Mouse (Mus musculus): Measurements from ENCODE around the gene Tdrkh. TPM values are rescaled to one million over a fixed set of nuclear protein-coding genes. Genes with fewer than 3 reads are reported as not detected.

Tdrkh gene
- polyA plus RNA-seq, 1 experiment from 2014 or later, result 8.5 TPM

DNA sequence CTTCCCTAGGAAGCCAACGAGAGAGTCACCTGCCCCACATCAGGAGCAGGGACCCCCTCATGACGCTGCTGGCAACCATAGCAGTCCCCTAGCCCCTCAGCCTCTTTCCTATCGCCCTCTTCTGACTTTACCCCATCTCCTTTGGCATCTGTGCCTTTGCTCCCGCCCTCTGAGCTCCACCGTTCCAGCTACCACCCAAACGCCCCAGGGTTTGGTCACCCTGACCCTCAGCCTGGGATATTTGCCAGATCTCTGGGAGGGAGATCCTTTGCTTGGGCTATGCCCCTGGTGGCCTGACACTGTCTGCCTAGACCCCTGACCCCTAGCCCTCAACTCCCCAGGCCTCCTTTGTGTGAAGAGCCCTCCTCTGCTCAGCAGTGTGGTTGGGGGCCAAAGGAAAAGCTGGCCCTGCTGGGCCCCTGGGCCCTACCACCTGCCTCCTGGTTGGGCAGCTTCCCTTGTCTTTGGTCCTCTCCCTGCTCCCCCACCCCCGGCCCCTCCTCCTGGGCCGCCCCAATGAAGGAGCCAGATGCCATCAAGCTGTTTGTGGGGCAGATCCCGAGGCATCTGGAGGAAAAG is 65.6 kb downstream of the Tdrkh start:
- Histone ChIP-seq H3K4me3 (no peak overlapping the region), H3K4me2 (no peak overlapping the region; the same call in 1 of the 2 replicates)

DNA sequence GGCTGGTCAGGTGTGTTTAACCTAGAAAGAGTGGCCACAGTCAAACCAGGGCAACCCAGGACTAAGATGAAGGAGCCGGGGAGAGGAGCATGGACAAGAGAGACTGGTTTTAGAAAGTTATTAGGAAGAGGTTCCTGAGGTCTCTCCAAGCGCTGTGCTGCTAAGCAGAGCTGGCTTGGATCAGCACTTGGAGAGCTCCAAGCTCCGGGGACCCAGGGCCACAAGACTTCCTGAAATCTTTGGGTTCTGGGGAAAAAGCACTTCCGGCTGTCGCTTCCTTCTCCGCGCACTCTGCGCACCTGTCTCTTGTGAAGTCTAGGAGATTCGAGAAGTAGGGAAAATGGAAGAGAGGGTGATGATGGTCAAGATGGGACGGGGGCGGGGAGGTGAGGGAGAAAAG is 66.5 kb downstream of the Tdrkh start:
- H3K4me1 ChIP-seq (replicated peaks), result peaks cover 37% of the 10 kb centered on the region
- ATAC-seq (ENCODE audit: insufficient number of reproducible peaks, low FRiP score), result no peak
- peaks cover 35% of the 10 kb centered on the region for H3K27me3 ChIP-seq (replicated peaks)
- no peaks in the 10 kb centered on the region for H3K9me3 ChIP-seq (replicated peaks)
- WGBS, result 3% methylated on average over 11 of the region's 11 CpGs
- no peak overlapping the region for H3K9ac ChIP-seq
- 0 out of 2 replicates have a peak overlapping the region, but pooled peaks have one; percentile 10 for H3K4me3 ChIP-seq
- no peak overlapping the region for H3K27ac ChIP-seq (ENCODE audit: poor library complexity, severe bottlenecking)
- H3K4me2 ChIP-seq, result peak overlapping the region; percentile 56
- H3K36me3 ChIP-seq, result no peaks in the 10 kb centered on the region

More for the DNA sequence above, 65.6 kb downstream of the Tdrkh start:
- Histone ChIP-seq H3K9ac (no peak overlapping the region), H3K27me3 (replicated peaks) (peaks cover 35% of the 10 kb centered on the region), H3K27ac (ENCODE audit: poor library complexity, severe bottlenecking) (no peak overlapping the region), H3K9me3 (replicated peaks) (no peaks in the 10 kb centered on the region), H3K36me3 (no peaks in the 10 kb centered on the region), H3K4me1 (replicated peaks) (peaks cover 45% of the 10 kb centered on the region)
- ATAC-seq (ENCODE audit: insufficient number of reproducible peaks, low FRiP score), result no peak
- 16% methylated on average over 9 of the region's 9 CpGs for WGBS

DNA sequence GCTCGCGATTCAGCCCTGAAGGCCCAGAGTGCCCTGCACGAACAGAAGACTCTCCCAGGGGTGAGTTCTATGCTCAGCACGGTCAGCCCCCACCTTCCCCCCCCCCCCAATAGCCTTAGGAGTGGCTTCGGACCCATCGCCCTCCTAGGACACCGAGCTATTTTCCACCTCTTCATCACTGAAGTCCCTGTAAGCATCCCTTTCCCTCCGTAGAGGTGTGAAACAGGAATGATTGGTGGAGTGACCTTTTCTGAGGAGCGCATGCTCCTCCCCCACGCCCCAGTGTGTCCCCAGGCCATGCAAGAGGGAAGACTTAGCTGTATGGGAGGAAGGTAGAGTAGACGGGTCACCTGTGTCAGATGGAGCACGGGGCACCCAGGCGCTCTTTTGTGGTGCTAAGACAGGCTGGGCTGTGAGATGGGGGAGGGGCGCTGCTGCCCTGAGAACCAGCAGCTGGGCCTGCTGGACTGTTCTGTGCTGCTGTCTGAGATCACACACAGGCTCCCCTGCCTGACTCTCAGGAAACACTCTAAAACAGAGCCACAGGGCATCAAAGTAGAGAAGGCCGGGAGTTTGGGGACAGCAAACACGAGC is 67.3 kb downstream of the Tdrkh start, which contains the start of gene Riiad1:
Riiad1 (minus strand) TSS at position 51 of the 594 bp plus-strand sequence.
- Histone ChIP-seq H3K27ac (ENCODE audit: poor library complexity, severe bottlenecking) (no peak within 1 kb of the TSS), H3K4me1 (replicated peaks) (peaks cover 37% of the 10 kb centered on the region), H3K36me3 (no peaks in the 10 kb centered on the region), H3K4me3 (0 out of 2 replicates have a peak within 1 kb of the TSS, but pooled peaks have one; percentile 10), H3K4me2 (peak within 1 kb of the TSS; percentile 56), H3K9me3 (replicated peaks) (no peaks in the 10 kb centered on the region), H3K27me3 (replicated peaks) (peaks cover 35% of the 10 kb centered on the region), H3K9ac (no peak within 1 kb of the TSS)
- 11% methylated on average over 16 of the region's 16 CpGs for WGBS
- ATAC-seq (ENCODE audit: insufficient number of reproducible peaks, low FRiP score), result no peak

DNA sequence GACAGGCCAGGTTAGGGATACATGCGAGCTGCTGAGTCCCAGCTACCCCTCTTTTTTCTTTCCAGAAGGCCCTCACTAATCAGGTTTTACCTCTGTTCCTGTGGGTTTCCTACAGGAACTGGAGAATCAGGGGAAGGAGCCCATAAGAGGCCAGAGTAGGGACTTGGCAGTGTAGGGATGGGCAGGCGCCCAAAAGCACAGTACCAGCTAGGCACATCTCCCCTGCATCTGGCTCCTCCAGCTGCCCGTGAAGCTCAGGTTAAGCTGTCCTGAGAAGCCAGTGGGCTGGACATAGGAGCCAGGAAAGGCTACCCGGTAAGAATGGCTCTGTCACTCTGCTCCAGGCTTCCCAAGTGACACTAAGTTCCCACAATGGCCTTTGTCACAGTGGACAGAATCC is 68.4 kb downstream of the Tdrkh start:
- H3K27me3 ChIP-seq (replicated peaks), result peaks cover 35% of the 10 kb centered on the region
- 54% methylated on average over 4 of the region's 4 CpGs for WGBS

DNA sequence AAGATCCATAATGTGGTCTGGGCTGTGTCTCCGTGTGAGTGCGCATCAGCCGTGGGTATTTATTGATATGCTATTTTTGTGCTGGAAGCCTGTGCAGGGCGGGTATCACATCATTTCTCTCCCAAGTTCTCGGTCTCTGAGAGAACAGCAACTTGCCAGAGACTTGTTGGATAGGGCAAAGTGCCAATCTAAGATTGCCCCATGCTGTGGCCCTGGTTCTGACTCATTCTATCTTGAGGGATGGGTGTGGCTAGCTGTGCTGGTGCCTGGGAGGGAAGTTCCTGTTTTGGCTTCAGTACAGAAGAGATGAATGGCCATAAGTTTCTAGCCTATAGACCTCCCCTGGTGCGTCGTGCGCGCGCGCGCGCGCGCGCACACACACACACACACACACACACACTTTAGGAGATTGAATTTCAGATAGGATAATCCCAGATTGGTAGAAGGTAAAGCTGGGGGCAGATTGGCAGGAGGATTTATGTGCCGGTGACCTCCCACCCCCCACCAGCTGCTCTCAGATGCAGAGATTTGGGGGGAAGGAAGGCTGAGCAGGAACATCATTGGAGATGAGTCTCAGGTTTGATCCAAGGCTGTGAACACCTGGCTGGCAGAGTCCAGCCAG is 69.8 kb downstream of the Tdrkh start:
- no peaks in the 10 kb centered on the region for H3K9me3 ChIP-seq (replicated peaks)

More for the DNA sequence above, 68.4 kb downstream of the Tdrkh start:
- no peaks in the 10 kb centered on the region for H3K36me3 ChIP-seq
- H3K9me3 ChIP-seq (replicated peaks), result no peaks in the 10 kb centered on the region
- H3K4me2 ChIP-seq, result no peak overlapping the region
- H3K4me1 ChIP-seq (replicated peaks), result peaks cover 33% of the 10 kb centered on the region
- H3K27ac ChIP-seq (ENCODE audit: poor library complexity, severe bottlenecking), result no peak overlapping the region
- H3K9ac ChIP-seq, result no peak overlapping the region
- no peak for ATAC-seq (ENCODE audit: insufficient number of reproducible peaks, low FRiP score)
- H3K4me3 ChIP-seq, result no peak overlapping the region

DNA sequence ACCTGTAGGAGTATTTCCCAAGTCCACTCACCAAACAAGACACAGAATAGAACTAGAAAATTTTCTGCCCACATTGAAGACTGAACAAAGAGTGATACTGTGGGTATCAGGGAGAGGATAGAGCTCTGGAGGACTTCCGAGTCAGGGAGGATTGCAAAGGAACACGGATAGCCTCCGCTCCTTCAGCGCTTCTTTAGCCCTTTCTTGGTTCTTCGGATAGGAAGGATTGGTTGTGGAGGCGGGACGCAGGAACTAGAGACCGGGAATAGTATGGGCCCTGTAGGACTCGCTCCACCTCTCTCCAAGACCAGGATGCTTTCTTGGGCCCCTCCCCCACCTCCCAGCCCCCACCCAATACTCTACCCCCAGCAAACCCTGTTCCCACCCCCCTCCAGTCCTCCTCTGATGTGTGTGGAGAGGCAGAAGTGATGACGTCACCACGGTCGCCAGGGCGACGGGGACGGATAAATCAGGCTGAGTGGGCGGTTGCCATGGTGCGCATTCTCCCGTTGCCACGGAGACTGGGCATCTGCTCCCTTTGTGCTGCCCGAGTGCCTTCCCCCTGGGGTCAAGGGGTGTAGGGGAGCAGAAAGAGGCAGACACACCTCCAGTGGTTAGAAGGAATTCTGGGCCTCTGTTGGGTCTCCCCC is 70.8 kb downstream of the Tdrkh start:
- H3K9me3 ChIP-seq (replicated peaks), result no peaks in the 10 kb centered on the region
- peaks cover 25% of the 10 kb centered on the region for H3K27me3 ChIP-seq (replicated peaks)
- peaks cover 27% of the 10 kb centered on the region for H3K4me1 ChIP-seq (replicated peaks)
- no peak for ATAC-seq (ENCODE audit: insufficient number of reproducible peaks, low FRiP score)
- H3K4me2 ChIP-seq, result no peak overlapping the region
- no peak overlapping the region for H3K9ac ChIP-seq
- no peak overlapping the region for H3K27ac ChIP-seq (ENCODE audit: poor library complexity, severe bottlenecking)
- no peaks in the 10 kb centered on the region for H3K36me3 ChIP-seq
- 30% methylated on average over 20 of the region's 20 CpGs for WGBS
- no peak overlapping the region for H3K4me3 ChIP-seq

More for the DNA sequence above, 69.8 kb downstream of the Tdrkh start:
- peaks cover 35% of the 10 kb centered on the region for H3K27me3 ChIP-seq (replicated peaks)
- peaks cover 32% of the 10 kb centered on the region for H3K4me1 ChIP-seq (replicated peaks)
- no peak overlapping the region for H3K4me2 ChIP-seq
- H3K36me3 ChIP-seq, result no peaks in the 10 kb centered on the region
- H3K27ac ChIP-seq (ENCODE audit: poor library complexity, severe bottlenecking), result no peak overlapping the region
- no peak overlapping the region for H3K4me3 ChIP-seq
- WGBS, result 72% methylated on average over 17 of the region's 17 CpGs
- no peak overlapping the region for H3K9ac ChIP-seq
- no peak for ATAC-seq (ENCODE audit: insufficient number of reproducible peaks, low FRiP score)

Other genes with a start within 250 kb of the Tdrkh start
- gene Gm10696, start 235.1 kb upstream of the Tdrkh start, polyA plus RNA-seq (2016; fragmentation: Nextera tagmentation; extraction: Ambion mirVana), result not detected in 2 replicates
- not detected in 2 replicates for gene Gm5286, start 216.6 kb upstream of the Tdrkh start, polyA plus RNA-seq (2016; fragmentation: Nextera tagmentation; extraction: Ambion mirVana)
- gene Gm4778, start 149.2 kb upstream of the Tdrkh start, polyA plus RNA-seq (2016; fragmentation: Nextera tagmentation; extraction: Ambion mirVana), result not detected in 2 replicates
- gene Them4, start 103.2 kb upstream of the Tdrkh start, polyA plus RNA-seq (2016; fragmentation: Nextera tagmentation; extraction: Ambion mirVana), result 11.0 and 11.5 TPM in 2 replicates
- gene Them5, start 71.2 kb upstream of the Tdrkh start, polyA plus RNA-seq (2016; fragmentation: Nextera tagmentation; extraction: Ambion mirVana), result not detected in 2 replicates
- 0.66 and 0.90 TPM in 2 replicates for gene C2cd4d, start 50.8 kb upstream of the Tdrkh start, polyA plus RNA-seq (2016; fragmentation: Nextera tagmentation; extraction: Ambion mirVana)
- 0.92 and 1.5 TPM in 2 replicates for gene Rorc, start 40.5 kb upstream of the Tdrkh start, polyA plus RNA-seq (2016; fragmentation: Nextera tagmentation; extraction: Ambion mirVana)
- not detected in 2 replicates for gene Lingo4, start 14.8 kb upstream of the Tdrkh start, polyA plus RNA-seq (2016; fragmentation: Nextera tagmentation; extraction: Ambion mirVana)
- gene Mrpl9, start 30.0 kb downstream of the Tdrkh start, polyA plus RNA-seq (2016; fragmentation: Nextera tagmentation; extraction: Ambion mirVana), result 57.4 and 62.0 TPM in 2 replicates
- 0.57 TPM in 1 of 2 replicates, not detected in the other for gene Oaz3, start 30.6 kb downstream of the Tdrkh start, polyA plus RNA-seq (2016; fragmentation: Nextera tagmentation; extraction: Ambion mirVana)
- gene Celf3, start 65.0 kb downstream of the Tdrkh start, polyA plus RNA-seq (2016; fragmentation: Nextera tagmentation; extraction: Ambion mirVana), result 1.1 and 1.7 TPM in 2 replicates
- 5.3 and 5.7 TPM in 2 replicates for gene Riiad1, start 67.1 kb downstream of the Tdrkh start, polyA plus RNA-seq (2016; fragmentation: Nextera tagmentation; extraction: Ambion mirVana)
- gene Snx27, start 169.4 kb downstream of the Tdrkh start, polyA plus RNA-seq (2016; fragmentation: Nextera tagmentation; extraction: Ambion mirVana), result 40.3 and 41.4 TPM in 2 replicates
- not detected in 2 replicates for gene Gm10972, start 229.8 kb downstream of the Tdrkh start, polyA plus RNA-seq (2016; fragmentation: Nextera tagmentation; extraction: Ambion mirVana)
- 8.0 and 8.5 TPM in 2 replicates for gene Tuft1, start 245.6 kb downstream of the Tdrkh start, polyA plus RNA-seq (2016; fragmentation: Nextera tagmentation; extraction: Ambion mirVana)